Mouse (Mus musculus) embryonic facial prominence, embryonic 12.5 days (tissue): Measurements from ENCODE around the gene Impad1. TPM values are rescaled to one million over a fixed set of nuclear protein-coding genes. Genes with fewer than 3 reads are reported as not detected.

ENCODE experiments used
- ATAC-seq: fragments of 200-750 bp; cut with Nextera tagmentation; 2 replicates; pipeline ENCODE4 v1.8.0; 2017; ENCODE audit not compliant: insufficient number of reproducible peaks, insufficient read depth, low FRiP score, low TSS enrichment
- H3K27ac ChIP-seq: fragments of 300-500 bp; sonication (generic); 2 replicates; pipeline ENCODE4 v1.5.1; 2016; ENCODE audit warnings: mild to moderate bottlenecking
- H3K27me3 ChIP-seq: fragments of 300-500 bp; sonication (generic); 2 replicates; pipeline ENCODE4 v1.6.1; 2016; ENCODE audit warnings: mild to moderate bottlenecking, moderate library complexity
- H3K36me3 ChIP-seq: fragments of 300-500 bp; sonication (generic); 2 replicates; pipeline ENCODE4 v1.6.1; 2016; ENCODE audit warnings: mild to moderate bottlenecking
- H3K4me1 ChIP-seq: fragments of 300-500 bp; sonication (generic); 2 replicates; pipeline ENCODE4 v1.6.1; 2016
- H3K4me2 ChIP-seq: fragments of 300-500 bp; sonication (generic); replicated peaks from 2 replicates; pipeline ENCODE4 v1.6.1; 2016; ENCODE audit warnings: mild to moderate bottlenecking, moderate library complexity
- H3K4me3 ChIP-seq: fragments of 300-500 bp; sonication (generic); 2 replicates; pipeline ENCODE4 v1.5.1; 2016; ENCODE audit warnings: mild to moderate bottlenecking
- H3K9ac ChIP-seq: fragments of 300-500 bp; sonication (generic); 2 replicates; pipeline ENCODE4 v1.6.1; 2016; ENCODE audit warnings: mild to moderate bottlenecking, moderate library complexity
- H3K9me3 ChIP-seq: fragments of 300-500 bp; sonication (generic); 2 replicates; pipeline ENCODE4 v1.6.1; 2016; ENCODE audit warnings: mild to moderate bottlenecking, moderate library complexity
- WGBS: fragments of 180-500 bp; shearing (Covaris S2); methylation state at CpG from one replicate; pipeline ENCODE4 v1.1.7; 2016; 5-methylcytosine and 5-hydroxymethylcytosine counted together
- polyA plus RNA-seq: library from polyadenylated mRNA; unstranded; fragments of >200 nt; fragmentation: Nextera tagmentation; extraction: Ambion mirVana; gene quantifications from 2 replicates; pipeline ENCODE4 v1.2.1, GENCODE M21; 2016

The Impad1 gene
- polyA plus RNA-seq: 49.7 and 51.2 TPM in 2 replicates

DNA sequence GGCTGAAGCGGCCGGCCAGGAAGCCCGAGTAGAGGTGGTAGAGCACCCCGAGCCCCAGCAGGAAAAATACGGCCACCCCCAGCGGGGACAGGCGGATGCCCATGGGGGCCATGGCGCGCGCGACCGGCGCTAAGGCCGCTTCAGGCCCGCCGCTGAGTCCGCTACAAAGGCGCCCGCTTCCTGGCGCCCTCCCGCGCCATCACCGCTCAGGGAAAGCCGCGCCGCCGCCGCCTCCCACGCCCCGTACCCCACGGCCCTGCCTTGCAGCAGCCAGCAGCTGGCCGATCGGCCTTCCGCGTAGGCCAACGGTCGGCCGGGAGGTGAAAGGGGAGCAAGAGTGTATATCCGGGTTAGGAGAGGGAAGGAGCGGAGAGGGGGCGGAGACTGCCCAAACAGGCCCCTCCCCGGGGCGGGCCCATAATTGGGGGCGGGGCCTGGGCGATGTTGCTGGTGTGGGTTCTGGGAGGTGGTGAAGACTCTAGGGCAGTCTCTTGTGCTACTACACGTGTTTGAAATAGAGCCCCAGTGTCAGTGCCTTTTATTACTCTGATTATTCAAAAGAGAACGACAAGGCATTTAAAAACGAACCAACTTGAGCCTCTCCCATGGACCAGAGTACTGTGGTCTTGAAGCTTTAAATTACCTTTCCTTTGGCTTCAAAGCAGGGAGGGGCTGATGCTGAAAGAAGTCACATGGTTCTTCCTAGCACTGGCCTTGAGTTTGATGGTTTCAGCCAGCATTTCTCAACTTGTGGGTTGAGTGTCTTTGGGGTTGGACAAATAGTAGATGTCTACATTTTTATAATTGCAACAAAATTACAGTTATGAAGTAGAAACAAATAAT is at the start of gene Impad1:
Impad1 (minus strand) TSS at position 364 of the 843 bp plus-strand sequence.
- Histone ChIP-seq H3K9me3 (no peaks in the 10 kb centered on the region), H3K4me2 (peak within 1 kb of the TSS; percentile 71), H3K27ac (peak within 1 kb of the TSS; percentile 83), H3K9ac (peak within 1 kb of the TSS; percentile 90), H3K4me3 (peak within 1 kb of the TSS; percentile 88), H3K4me1 (peaks cover 20% of the 10 kb centered on the region), H3K27me3 (no peaks in the 10 kb centered on the region), H3K36me3 (no peaks in the 10 kb centered on the region)
- ATAC-seq: peak; percentile 90
- WGBS: under 1% methylated on average over 48 of the region's 48 CpGs

- H3K27ac ChIP-seq: no peak overlapping the region
- H3K27me3 ChIP-seq: no peaks in the 10 kb centered on the region
- H3K4me1 ChIP-seq: no peaks in the 10 kb centered on the region
- no peaks in the 10 kb centered on the region for H3K36me3 ChIP-seq
- H3K4me3 ChIP-seq: no peak overlapping the region
- H3K4me2 ChIP-seq: no peak overlapping the region
- H3K9ac ChIP-seq: no peak overlapping the region
- no peak for ATAC-seq
- no peaks in the 10 kb centered on the region for H3K9me3 ChIP-seq
- 41% methylated on average over 1 of the region's 1 CpGs for WGBS
Observed at GRCm38 (mm10) chr4:4840145-4840544, 47.0 kb upstream of the Impad1 start.

GRCm38 (mm10) chr4:4833789-4834295 is 40.7 kb upstream of the Impad1 start:
- Histone ChIP-seq H3K4me3 (no peak overlapping the region), H3K4me2 (no peak overlapping the region), H3K27me3 (no peaks in the 10 kb centered on the region), H3K36me3 (no peaks in the 10 kb centered on the region), H3K4me1 (no peaks in the 10 kb centered on the region), H3K27ac (no peak overlapping the region), H3K9ac (no peak overlapping the region), H3K9me3 (no peaks in the 10 kb centered on the region)
- no peak for ATAC-seq
- 71% methylated on average over 5 of the region's 5 CpGs for WGBS

- 76% methylated on average over 2 of the region's 2 CpGs for WGBS
- no peak overlapping the region for H3K4me2 ChIP-seq
- H3K27me3 ChIP-seq: no peaks in the 10 kb centered on the region
- no peak overlapping the region for H3K27ac ChIP-seq
- H3K4me3 ChIP-seq: no peak overlapping the region
- H3K36me3 ChIP-seq: no peaks in the 10 kb centered on the region
- no peaks in the 10 kb centered on the region for H3K4me1 ChIP-seq
- no peak for ATAC-seq
- no peaks in the 10 kb centered on the region for H3K9me3 ChIP-seq
- no peak overlapping the region for H3K9ac ChIP-seq
Observed at GRCm38 (mm10) chr4:4828131-4828530, 35.0 kb upstream of the Impad1 start.

GRCm38 (mm10) chr4:4822119-4822518 is 29.0 kb upstream of the Impad1 start:
- Histone ChIP-seq H3K4me1 (no peaks in the 10 kb centered on the region), H3K4me3 (no peak overlapping the region), H3K27me3 (no peaks in the 10 kb centered on the region), H3K9ac (no peak overlapping the region), H3K27ac (no peak overlapping the region), H3K9me3 (no peaks in the 10 kb centered on the region), H3K36me3 (no peaks in the 10 kb centered on the region), H3K4me2 (no peak overlapping the region)
- 74% methylated on average over 1 of the region's 1 CpGs for WGBS
- ATAC-seq: no peak

GRCm38 (mm10) chr4:4792141-4792991 is 789 bp downstream of the Impad1 start:
- H3K9me3 ChIP-seq: no peaks in the 10 kb centered on the region
- H3K4me1 ChIP-seq: peaks cover 20% of the 10 kb centered on the region
- H3K36me3 ChIP-seq: peaks cover 7% of the 10 kb centered on the region; the same call in 1 of the 2 replicates
- peak overlapping the region; percentile 83 for H3K27ac ChIP-seq
- ATAC-seq: peak; percentile 77
- peak overlapping the region; percentile 88 for H3K4me3 ChIP-seq
- no peaks in the 10 kb centered on the region for H3K27me3 ChIP-seq
- H3K4me2 ChIP-seq: peak overlapping the region; percentile 71
- WGBS: 2% methylated on average over 61 of the region's 61 CpGs
- peak overlapping the region; percentile 90 for H3K9ac ChIP-seq

- Histone ChIP-seq H3K36me3 (peaks cover 11% of the 10 kb centered on the region; the same call in 1 of the 2 replicates), H3K4me1 (peaks cover 20% of the 10 kb centered on the region), H3K27ac (no peak overlapping the region), H3K4me3 (peak overlapping the region; percentile 88), H3K4me2 (peak overlapping the region; percentile 71), H3K9ac (peak overlapping the region; percentile 90; the same call in 1 of the 2 replicates), H3K27me3 (no peaks in the 10 kb centered on the region), H3K9me3 (no peaks in the 10 kb centered on the region)
- WGBS: 84% methylated on average over 1 of the region's 1 CpGs
- ATAC-seq: no peak
Observed at GRCm38 (mm10) chr4:4791180-4791579, 2.0 kb downstream of the Impad1 start.

- ATAC-seq: no peak
- peaks cover 7% of the 10 kb centered on the region for H3K4me1 ChIP-seq
- no peak overlapping the region for H3K9ac ChIP-seq
- H3K4me2 ChIP-seq: no peak overlapping the region
- H3K27ac ChIP-seq: no peak overlapping the region
- H3K4me3 ChIP-seq: no peak overlapping the region
- peaks cover 19% of the 10 kb centered on the region; the same call in 1 of the 2 replicates for H3K36me3 ChIP-seq
- peaks cover 16% of the 10 kb centered on the region; the same call in 1 of the 2 replicates for H3K9me3 ChIP-seq
- 79% methylated on average over 2 of the region's 2 CpGs for WGBS
- H3K27me3 ChIP-seq: no peaks in the 10 kb centered on the region
Observed at GRCm38 (mm10) chr4:4785169-4785568, 8.0 kb downstream of the Impad1 start.

GRCm38 (mm10) chr4:4784305-4784704 is 8.8 kb downstream of the Impad1 start:
- Histone ChIP-seq H3K9me3 (peaks cover 16% of the 10 kb centered on the region; the same call in 1 of the 2 replicates), H3K27ac (no peak overlapping the region), H3K27me3 (no peaks in the 10 kb centered on the region), H3K4me1 (no peaks in the 10 kb centered on the region), H3K4me3 (no peak overlapping the region), H3K36me3 (peaks cover 19% of the 10 kb centered on the region; the same call in 1 of the 2 replicates), H3K9ac (no peak overlapping the region), H3K4me2 (no peak overlapping the region)
- ATAC-seq: no peak
- WGBS: 83% methylated on average over 1 of the region's 1 CpGs

GRCm38 (mm10) chr4:4783686-4783957 is 9.5 kb downstream of the Impad1 start:
- no peak overlapping the region for H3K4me2 ChIP-seq
- peaks cover 19% of the 10 kb centered on the region; the same call in 1 of the 2 replicates for H3K36me3 ChIP-seq

GRCm38 (mm10) chr4:4782882-4783685 is 10.1 kb downstream of the Impad1 start:
- H3K36me3 ChIP-seq: peaks cover 20% of the 10 kb centered on the region; the same call in 1 of the 2 replicates
- peaks cover 16% of the 10 kb centered on the region; the same call in 1 of the 2 replicates for H3K9me3 ChIP-seq
- WGBS: 91% methylated on average over 4 of the region's 4 CpGs
- H3K4me1 ChIP-seq: no peaks in the 10 kb centered on the region
- H3K4me2 ChIP-seq: no peak overlapping the region
- H3K9ac ChIP-seq: no peak overlapping the region
- ATAC-seq: no peak
- no peak overlapping the region for H3K27ac ChIP-seq
- H3K27me3 ChIP-seq: no peaks in the 10 kb centered on the region
- H3K4me3 ChIP-seq: no peak overlapping the region

More at GRCm38 (mm10) chr4:4783686-4783957, 9.5 kb downstream of the Impad1 start:
- no peaks in the 10 kb centered on the region for H3K27me3 ChIP-seq
- H3K4me1 ChIP-seq: no peaks in the 10 kb centered on the region
- no peak overlapping the region for H3K27ac ChIP-seq
- H3K9me3 ChIP-seq: peaks cover 16% of the 10 kb centered on the region; the same call in 1 of the 2 replicates
- no peak overlapping the region for H3K4me3 ChIP-seq
- no peak for ATAC-seq
- no peak overlapping the region for H3K9ac ChIP-seq
